Mouse (Mus musculus) heart, postnatal 14 days (tissue): ENCODE results near the gene Ccer2. TPM values are rescaled to one million over a fixed set of nuclear protein-coding genes. Genes with fewer than 3 reads are reported as not detected.

ENCODE experiments used
- DNase-seq, 2 experiments: peaks; one replicate each; pipeline ENCODE4 v3.0.0; 2021 to 2022
- intact Hi-C: fragments of 180-260 bp; cut with DNase I; formaldehyde crosslinking; loops from one replicate; pipeline ENCODE4 v1.15.1; 2025
- total RNA-seq, 2 experiments: library from RNA; stranded (reverse); gene quantifications; 2 replicates each; pipeline ENCODE4 v1.2.3; 2021

Ccer2 gene
- total RNA-seq, 2 experiments from 2014 or later = not detected

- DNase-seq = peak; percentile 95 to 97
- intact Hi-C loops = no loop called here
Measured at GRCm38 (mm10) chr7:28741709-28742438, 14.1 kb upstream of the Ccer2 start, which contains the start of the genes Mrps12 and Sars2. Gene Mrps12, minus strand, starts transcription at chr7:28741820. Gene Sars2, plus strand, starts transcription at chr7:28741992.

- intact Hi-C loops = no loop called here
- DNase-seq = no peak
Measured at GRCm38 (mm10) chr7:28749935-28750334, 6.0 kb upstream of the Ccer2 start.

- intact Hi-C loops = no loop called here
- no peak for DNase-seq
Measured at GRCm38 (mm10) chr7:28758623-28759022, 2.6 kb downstream of the Ccer2 start.

- DNase-seq = no peak
- intact Hi-C loops = loop anchor here (5.0 kb wide), 1 partner anchor 410 kb away; the partner anchor contains the start of genes Ggn and Spred3
Measured at GRCm38 (mm10) chr7:28761907-28762306, 5.9 kb downstream of the Ccer2 start.

GRCm38 (mm10) chr7:28765211-28765610, 9.2 kb downstream of the Ccer2 start:
- DNase-seq = no peak
- intact Hi-C loops = no loop called here

- peak; percentile 94 for DNase-seq
- intact Hi-C loops = no loop called here
Measured at GRCm38 (mm10) chr7:28766173-28766879, 10.4 kb downstream of the Ccer2 start, which contains the start of gene Sirt2. Gene Sirt2, plus strand, starts transcription at chr7:28766735.

GRCm38 (mm10) chr7:28766910-28767309, 10.9 kb downstream of the Ccer2 start:
- intact Hi-C loops = no loop called here
- DNase-seq = no peak

- intact Hi-C loops = no loop called here
- no peak for DNase-seq
Measured at GRCm38 (mm10) chr7:28767462-28767965, 11.5 kb downstream of the Ccer2 start, which contains the start of gene Nfkbib. Gene Nfkbib, minus strand, starts transcription at chr7:28767512.

- intact Hi-C loops = no loop called here
- no peak for DNase-seq
Measured at GRCm38 (mm10) chr7:28769414-28769958, 13.5 kb downstream of the Ccer2 start.

- intact Hi-C loops = no loop called here
- DNase-seq = no peak
Measured at GRCm38 (mm10) chr7:28770309-28770708, 14.3 kb downstream of the Ccer2 start.

- intact Hi-C loops = no loop called here
- peak; percentile 28 to 41 for DNase-seq
Measured at GRCm38 (mm10) chr7:28771867-28772266, 15.9 kb downstream of the Ccer2 start.

- intact Hi-C loops = no loop called here
- DNase-seq = no peak
Measured at GRCm38 (mm10) chr7:28773163-28773562, 17.2 kb downstream of the Ccer2 start.

- intact Hi-C loops = no loop called here
- no peak for DNase-seq
Measured at GRCm38 (mm10) chr7:28774164-28774563, 18.2 kb downstream of the Ccer2 start.

GRCm38 (mm10) chr7:28775129-28775528, 19.2 kb downstream of the Ccer2 start:
- no peak for DNase-seq
- intact Hi-C loops = no loop called here

- DNase-seq = no peak
- intact Hi-C loops = no loop called here
Measured at GRCm38 (mm10) chr7:28778825-28779224, 22.9 kb downstream of the Ccer2 start.

- intact Hi-C loops = loop anchor here (2.0 to 5.0 kb wide), 2 partner anchors 87 to 257 kb away; no protein-coding TSS in a partner anchor
- peak; percentile 88 to 94 for DNase-seq
Measured at GRCm38 (mm10) chr7:28780067-28780658, 24.2 kb downstream of the Ccer2 start.

GRCm38 (mm10) chr7:28780857-28781256, 24.9 kb downstream of the Ccer2 start:
- intact Hi-C loops = loop anchor here (2.0 to 5.0 kb wide), 2 partner anchors 86 to 256 kb away; no protein-coding TSS in a partner anchor

GRCm38 (mm10) chr7:28781261-28781663, 25.3 kb downstream of the Ccer2 start:
- DNase-seq = no peak
- intact Hi-C loops = loop anchor here (2.0 to 5.0 kb wide), 2 partner anchors 86 to 256 kb away; no protein-coding TSS in a partner anchor

More at GRCm38 (mm10) chr7:28780857-28781256, 24.9 kb downstream of the Ccer2 start:
- DNase-seq = no peak

GRCm38 (mm10) chr7:28785161-28785560, 29.2 kb downstream of the Ccer2 start:
- intact Hi-C loops = no loop called here
- DNase-seq = no peak

- no peak for DNase-seq
- intact Hi-C loops = no loop called here
Measured at GRCm38 (mm10) chr7:28787884-28788283, 31.9 kb downstream of the Ccer2 start.
